Mouse (Mus musculus) ES-E14 (cell line): ENCODE data around the gene Notch2.

Source experiments
- HCFC1 ChIP-seq: IDR thresholded peaks from 2 replicates; pipeline ENCODE4 v1.6.1; 2012; ENCODE audit warnings: low read length, inconsistent platforms, borderline replicate concordance; ENCODE audit not compliant: insufficient read depth
- MAFK ChIP-seq: IDR thresholded peaks from 2 replicates; pipeline ENCODE4 v1.6.1; 2014; ENCODE audit warnings: mild to moderate bottlenecking, low read depth, low read length, inconsistent platforms; ENCODE audit not compliant: insufficient read depth

DNA sequence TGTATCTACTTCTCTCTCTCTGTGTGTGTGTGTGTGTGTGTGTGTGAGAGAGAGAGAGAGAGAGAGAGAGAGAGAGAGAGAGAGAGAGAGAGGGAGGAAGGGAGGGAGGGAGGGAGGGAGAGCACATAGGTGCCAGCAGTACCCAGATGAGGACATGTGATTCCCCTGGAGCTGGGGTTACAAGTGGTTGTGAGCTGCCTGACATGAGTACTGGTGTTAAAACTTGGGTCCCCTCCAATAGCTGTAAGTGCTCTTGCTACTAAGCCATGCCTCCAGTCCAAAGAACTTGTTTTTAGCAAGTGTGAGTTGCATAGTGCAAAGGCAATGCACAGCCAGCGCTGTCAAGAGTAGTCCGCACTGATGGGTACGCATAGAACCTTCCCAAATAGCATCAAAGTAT is 26.2 kb upstream of the Notch2 start:
- TF ChIP-seq MAFK (no peak), HCFC1 (no peak)
